Comparison of ENCODE assay signal across 8 mouse cellular contexts in the genomic region with DNA sequence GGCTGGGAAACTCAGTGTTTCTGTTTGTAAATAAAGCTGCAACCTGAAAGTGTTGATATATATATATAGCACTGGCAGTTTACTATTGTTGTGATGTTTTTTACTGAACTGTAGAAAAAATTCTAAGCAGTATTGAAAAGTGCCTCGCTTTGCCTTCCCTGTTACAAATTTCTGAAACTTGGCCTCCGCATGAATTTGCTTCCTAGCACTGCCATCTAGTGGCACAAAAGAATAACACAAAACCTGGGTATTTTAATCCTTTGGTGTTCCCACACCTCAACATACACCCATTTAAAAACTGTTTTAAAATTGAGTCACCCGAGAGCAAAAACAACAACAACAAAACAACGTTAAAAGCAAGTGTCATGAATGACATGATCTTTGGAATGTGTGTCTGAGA. TPM values are rescaled to one million over a fixed set of nuclear protein-coding genes. Genes with fewer than 3 reads are reported as not detected.
DNase-seq lines count a peak whose midpoint lies in the region; ATAC-seq and TF ChIP-seq lines count a peak whose summit lies in the region.

No protein-coding gene starts in this region.

- H3K4me2 ChIP-seq in kidney, embryonic 16.5 days (replicated peaks; ENCODE audit: low read depth, low read length): no peak overlapping the region

- peak; percentile 55 for DNase-seq in CD4-positive, CD25-positive, alpha-beta regulatory T cell, adult 2 months (ENCODE audit: low read depth, low spot score)
- peak; percentile 51 for DNase-seq in kidney, adult 9 months
- DNase-seq in ES-E14 (ENCODE audit: low read depth, low spot score): peak; percentile 28
- DNase-seq in embryo, embryonic 11 days: peak; percentile 68
- peak; percentile 33 for DNase-seq in lung, postnatal 36 days
- DNase-seq in right cerebral cortex, postnatal 10 days (ENCODE audit: low spot score in 2 of 2): no peak

- no peak overlapping the region for H3K27ac ChIP-seq in kidney, embryonic 16.5 days (ENCODE audit: low read length)
- no peak overlapping the region for H3K27ac ChIP-seq in ES-E14 (ENCODE audit: insufficient read depth, low read depth, low read length, poor library complexity, severe bottlenecking)

- H3K4me3 ChIP-seq in kidney, embryonic 16.5 days (ENCODE audit: low read length): no peak overlapping the region
- no peak overlapping the region for H3K4me3 ChIP-seq in ES-E14 (ENCODE audit: insufficient read depth in 1 of 2, low read depth in 1 of 2, low read length in 2 of 2, poor library complexity in 1 of 2, severe bottlenecking in 1 of 2)

- in situ Hi-C loops in ES-E14 (cut with MboI; ENCODE audit: low sequenced_read_pairs in 2 of 2, unreplicated experiment in 2 of 2): loop anchor here in 1 of 2 experiments (25.0 kb wide), 1 partner anchor 324 kb away; no protein-coding TSS in a partner anchor

- no peak overlapping the region for H3K9ac ChIP-seq in kidney, embryonic 16.5 days (replicated peaks; ENCODE audit: low read length)
- no peak overlapping the region for H3K9ac ChIP-seq in ES-E14 (ENCODE audit: insufficient read depth, low read depth, low read length, poor library complexity, severe bottlenecking)

- peaks cover 36% of the 10 kb centered on the region for H3K27me3 ChIP-seq in kidney, embryonic 16.5 days (ENCODE audit: insufficient read depth, low read length)

- H3K36me3 ChIP-seq in kidney, embryonic 16.5 days (ENCODE audit: insufficient read depth, low read length): no peaks in the 10 kb centered on the region
- no peaks in the 10 kb centered on the region for H3K36me3 ChIP-seq in ES-E14 (ENCODE audit: control insufficient read depth, insufficient read depth, low read length, poor library complexity, severe bottlenecking)

- WGBS in kidney, embryonic 16.5 days: 5% methylated on average over 4 of the region's 4 CpGs

- H3K9me3 ChIP-seq in kidney, embryonic 16.5 days (ENCODE audit: low read length): no peaks in the 10 kb centered on the region
- no peaks in the 10 kb centered on the region for H3K9me3 ChIP-seq in ES-E14 (ENCODE audit: control insufficient read depth, insufficient read depth, low read depth, low read length)

- peaks cover 6% of the 10 kb centered on the region; the same call in 1 of the 2 replicates for H3K4me1 ChIP-seq in kidney, embryonic 16.5 days (ENCODE audit: insufficient read depth, low read length)
- H3K4me1 ChIP-seq in ES-E14 (ENCODE audit: control insufficient read depth in 2 of 2, insufficient read depth in 2 of 2, low read length in 2 of 2, poor library complexity in 1 of 2): no peaks in the 10 kb centered on the region

- no peak for ATAC-seq in CD4-positive, CD25-positive, alpha-beta regulatory T cell, adult 4 months
- no peak for ATAC-seq in kidney, embryonic 16.5 days (ENCODE audit: low FRiP score, low TSS enrichment)

TF ChIP-seq in ES-E14, 5 proteins besides CTCF, POLR2A, EP300 and RAD21:
- TF ChIP-seq MAFK (IDR thresholded peaks at IDR 0.05; ENCODE audit: insufficient read depth, low read depth, low read length): no peak
- TF ChIP-seq ZC3H11A (IDR thresholded peaks at IDR 0.05; ENCODE audit: borderline replicate concordance, low read depth, low read length): peak; percentile 80

RNA-seq across cellular contexts. Expression of gene 1700010I14Rik, which starts 51.5 kb away (rescaled TPM):
- 1 to 10 TPM; 7.0 to 7.8 TPM for polyA plus RNA-seq in CD4-positive, CD25-positive, alpha-beta regulatory T cell, adult 4 months (2017; shearing (Covaris generic))
- polyA plus RNA-seq in kidney, embryonic 16.5 days (2015; fragmentation: Nextera tagmentation; extraction: Ambion mirVana): 2.3 and 2.6 TPM in 2 replicates
- total RNA-seq in ES-E14 (2012; rRNA removed): 0.22 and 0.74 TPM in 2 replicates

Comparison
In these comparisons a context has a peak if more than half of its experiments do, and no peak if none do; other contexts are left out.
1. DNase-seq: peak in CD4-positive, CD25-positive, alpha-beta regulatory T cell, adult 2 months (single experiment), kidney, adult 9 months (single experiment), ES-E14 (single experiment), embryo, embryonic 11 days (single experiment) and lung, postnatal 36 days (single experiment); none in right cerebral cortex, postnatal 10 days (0 of 2).